Mouse (Mus musculus): Measurements from ENCODE around the gene Gipc2. TPM values are rescaled to one million over a fixed set of nuclear protein-coding genes. Genes with fewer than 3 reads are reported as not detected.

The Gipc2 gene
- polyA plus RNA-seq, 1 experiment from 2014 or later: 3.1 TPM

DNA sequence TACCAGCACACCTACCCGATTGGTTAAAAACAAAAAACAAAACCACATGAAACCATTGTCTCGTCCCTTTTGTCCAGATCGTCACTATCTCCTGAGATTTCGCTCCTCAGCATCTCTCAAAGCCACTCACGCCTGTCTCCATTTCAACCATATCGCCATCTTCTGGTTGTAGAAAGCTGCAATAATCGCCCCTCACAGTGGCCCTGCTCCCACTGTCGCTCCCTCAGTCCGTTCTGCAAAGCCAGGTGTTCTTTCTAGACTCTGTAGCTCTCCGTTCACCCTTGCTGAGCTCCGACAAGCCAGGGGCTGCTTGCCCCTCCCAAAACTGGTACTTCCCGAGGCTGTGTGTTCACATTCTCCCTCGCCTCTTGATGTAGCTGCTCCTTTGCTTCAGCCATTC lies 99.3 kb downstream of the Gipc2 start:
- ATAC-seq (peak; percentile 58), DNase-seq (ENCODE audit: low spot score) (peak; percentile 51)
- 35% methylated on average over 13 of the region's 13 CpGs for WGBS
- no peaks in the 10 kb centered on the region for H3K36me3 ChIP-seq (ENCODE audit: control insufficient read depth, insufficient read depth, low read length)
- H3K9ac ChIP-seq (ENCODE audit: low read length): no peak overlapping the region
- H3K4me2 ChIP-seq (ENCODE audit: low read length): peak overlapping the region; percentile 16
- no peak overlapping the region for H3K4me3 ChIP-seq (ENCODE audit: low read depth, low read length)
- H3K27ac ChIP-seq (ENCODE audit: low read depth, low read length): no peak overlapping the region
- H3K4me1 ChIP-seq (ENCODE audit: control insufficient read depth, insufficient read depth, low read length): no peaks in the 10 kb centered on the region
- H3K9me3 ChIP-seq (replicated peaks; ENCODE audit: control insufficient read depth, low read length): no peaks in the 10 kb centered on the region
- H3K27me3 ChIP-seq (replicated peaks; ENCODE audit: control insufficient read depth, insufficient read depth, low read length): no peaks in the 10 kb centered on the region

DNA sequence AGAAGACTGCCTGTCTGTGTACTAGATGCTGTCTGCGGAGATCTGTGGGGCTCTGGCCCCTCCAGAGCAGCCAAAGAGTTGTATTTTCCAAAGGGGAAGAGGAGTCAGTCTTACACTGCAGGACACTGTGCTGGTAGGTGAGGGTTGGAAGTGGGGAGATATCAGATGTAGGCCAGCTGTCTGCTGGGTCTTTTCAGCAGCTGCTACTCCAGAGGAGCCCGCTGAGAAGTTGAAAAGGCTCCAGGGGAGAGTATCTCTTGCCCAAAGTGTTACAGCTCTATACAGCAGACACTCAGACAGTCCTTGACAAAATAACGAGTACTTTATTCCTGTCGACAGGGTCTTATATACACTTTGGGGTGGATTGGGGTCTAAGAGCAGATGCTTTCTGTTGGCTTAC lies 100.2 kb downstream of the Gipc2 start:
- no peak for DNase-seq (ENCODE audit: low spot score)
- 65% methylated on average over 4 of the region's 4 CpGs for WGBS
- no peak overlapping the region for H3K9ac ChIP-seq (ENCODE audit: low read length)
- H3K9me3 ChIP-seq (replicated peaks; ENCODE audit: control insufficient read depth, low read length): no peaks in the 10 kb centered on the region
- no peaks in the 10 kb centered on the region for H3K4me1 ChIP-seq (ENCODE audit: control insufficient read depth, insufficient read depth, low read length)
- H3K4me3 ChIP-seq (ENCODE audit: low read depth, low read length): no peak overlapping the region
- H3K27me3 ChIP-seq (replicated peaks; ENCODE audit: control insufficient read depth, insufficient read depth, low read length): no peaks in the 10 kb centered on the region
- no peaks in the 10 kb centered on the region for H3K36me3 ChIP-seq (ENCODE audit: control insufficient read depth, insufficient read depth, low read length)
- H3K27ac ChIP-seq (ENCODE audit: low read depth, low read length): no peak overlapping the region
- no peak overlapping the region for H3K4me2 ChIP-seq (ENCODE audit: low read length)
- ATAC-seq: no peak

DNA sequence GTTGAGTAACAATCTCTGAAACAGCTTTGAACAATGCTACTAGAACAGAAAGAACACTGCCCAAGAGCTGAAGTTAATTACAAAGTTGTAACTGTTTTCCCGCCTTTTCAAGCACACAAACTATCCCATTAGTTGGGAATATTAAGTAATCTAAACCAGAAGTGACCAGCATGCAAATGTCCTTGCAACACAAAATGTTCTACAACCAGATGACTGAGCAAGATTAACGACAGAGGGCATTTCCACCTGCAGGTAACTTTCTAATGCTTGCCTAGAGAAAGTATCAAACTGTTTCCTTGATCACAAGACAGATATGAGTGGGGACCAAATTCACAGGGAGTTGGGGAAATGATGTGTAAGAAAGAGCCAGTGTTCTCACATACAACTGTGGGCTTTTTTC lies 101.9 kb downstream of the Gipc2 start:
- no peak for ATAC-seq

GRCm38 (mm10) chr3:152062806-152063205 lies 103.2 kb downstream of the Gipc2 start:
- Histone ChIP-seq H3K9ac (ENCODE audit: low read length) (no peak overlapping the region), H3K4me3 (ENCODE audit: low read depth, low read length) (no peak overlapping the region), H3K27me3 (replicated peaks; ENCODE audit: control insufficient read depth, insufficient read depth, low read length) (no peaks in the 10 kb centered on the region), H3K27ac (ENCODE audit: low read depth, low read length) (no peak overlapping the region), H3K4me1 (ENCODE audit: control insufficient read depth, insufficient read depth, low read length) (no peaks in the 10 kb centered on the region), H3K36me3 (ENCODE audit: control insufficient read depth, insufficient read depth, low read length) (no peaks in the 10 kb centered on the region), H3K9me3 (replicated peaks; ENCODE audit: control insufficient read depth, low read length) (no peaks in the 10 kb centered on the region), H3K4me2 (ENCODE audit: low read length) (no peak overlapping the region)
- DNase-seq (ENCODE audit: low spot score): no peak
- WGBS: 49% methylated on average over 3 of the region's 3 CpGs
- no peak for ATAC-seq

More for the DNA sequence above, 101.9 kb downstream of the Gipc2 start:
- Histone ChIP-seq H3K9me3 (replicated peaks; ENCODE audit: control insufficient read depth, low read length) (no peaks in the 10 kb centered on the region), H3K36me3 (ENCODE audit: control insufficient read depth, insufficient read depth, low read length) (no peaks in the 10 kb centered on the region), H3K4me3 (ENCODE audit: low read depth, low read length) (no peak overlapping the region), H3K4me1 (ENCODE audit: control insufficient read depth, insufficient read depth, low read length) (no peaks in the 10 kb centered on the region), H3K9ac (ENCODE audit: low read length) (no peak overlapping the region), H3K4me2 (ENCODE audit: low read length) (no peak overlapping the region), H3K27ac (ENCODE audit: low read depth, low read length) (no peak overlapping the region), H3K27me3 (replicated peaks; ENCODE audit: control insufficient read depth, insufficient read depth, low read length) (no peaks in the 10 kb centered on the region)
- no peak for DNase-seq (ENCODE audit: low spot score)
- WGBS: 71% methylated on average over 2 of the region's 2 CpGs

DNA sequence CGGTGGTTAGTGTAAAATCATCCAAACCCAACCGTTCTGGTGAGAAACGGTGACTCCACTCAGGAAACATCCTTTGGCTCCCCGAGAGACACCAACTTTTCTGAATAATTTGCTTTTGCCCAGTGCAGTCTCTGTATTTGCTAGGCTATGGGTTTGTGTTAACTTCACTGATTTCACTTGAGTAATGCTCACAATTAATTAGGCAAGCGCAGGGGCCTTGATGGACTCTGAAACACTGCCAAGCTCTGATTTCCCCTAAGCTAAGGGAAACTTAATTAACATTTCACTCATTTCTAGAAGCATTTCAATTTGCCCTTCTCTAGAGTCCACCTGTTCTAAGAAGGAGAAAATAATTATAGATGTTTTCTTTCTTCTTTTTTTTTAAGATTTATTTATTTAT lies 104.9 kb downstream of the Gipc2 start:
- H3K27ac ChIP-seq (ENCODE audit: low read depth, low read length): no peak overlapping the region
- H3K4me1 ChIP-seq (ENCODE audit: control insufficient read depth, insufficient read depth, low read length): no peaks in the 10 kb centered on the region
- no peaks in the 10 kb centered on the region for H3K27me3 ChIP-seq (replicated peaks; ENCODE audit: control insufficient read depth, insufficient read depth, low read length)
- H3K4me3 ChIP-seq (ENCODE audit: low read depth, low read length): no peak overlapping the region
- no peak overlapping the region for H3K4me2 ChIP-seq (ENCODE audit: low read length)
- peak; percentile 73 for DNase-seq (ENCODE audit: low spot score)
- no peak overlapping the region for H3K9ac ChIP-seq (ENCODE audit: low read length)
- WGBS: 54% methylated on average over 5 of the region's 5 CpGs
- ATAC-seq: peak; percentile 54
- H3K36me3 ChIP-seq (ENCODE audit: control insufficient read depth, insufficient read depth, low read length): no peaks in the 10 kb centered on the region
- H3K9me3 ChIP-seq (replicated peaks; ENCODE audit: control insufficient read depth, low read length): no peaks in the 10 kb centered on the region

- WGBS: 90% methylated on average over 2 of the region's 2 CpGs
- H3K27me3 ChIP-seq (replicated peaks; ENCODE audit: control insufficient read depth, insufficient read depth, low read length): no peaks in the 10 kb centered on the region
- ATAC-seq: no peak
Observed at GRCm38 (mm10) chr3:152058235-152058634, 107.8 kb downstream of the Gipc2 start.

DNA sequence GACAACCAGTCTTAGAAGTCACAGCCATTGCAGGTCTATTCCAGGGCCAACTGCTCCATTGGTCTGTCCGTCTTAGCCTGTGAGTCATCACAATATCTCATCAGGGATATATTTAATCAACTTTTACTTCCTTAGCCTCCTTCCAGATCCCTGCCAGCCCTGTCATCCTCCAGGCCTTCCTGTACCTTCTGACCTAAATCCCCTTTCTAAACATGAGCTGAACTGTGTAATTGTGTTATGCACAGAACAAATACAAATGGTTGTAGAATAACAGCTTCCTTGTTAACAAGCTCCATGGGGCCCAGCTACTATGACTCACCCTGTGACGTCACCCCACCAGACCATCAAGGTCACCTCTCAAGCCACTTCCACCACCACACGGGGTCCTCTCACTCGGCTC lies 111.8 kb downstream of the Gipc2 start:
- Histone ChIP-seq H3K4me3 (ENCODE audit: low read depth, low read length) (no peak overlapping the region), H3K27ac (ENCODE audit: low read depth, low read length) (no peak overlapping the region), H3K9ac (ENCODE audit: low read length) (no peak overlapping the region), H3K27me3 (replicated peaks; ENCODE audit: control insufficient read depth, insufficient read depth, low read length) (no peaks in the 10 kb centered on the region), H3K36me3 (ENCODE audit: control insufficient read depth, insufficient read depth, low read length) (no peaks in the 10 kb centered on the region), H3K4me1 (ENCODE audit: control insufficient read depth, insufficient read depth, low read length) (no peaks in the 10 kb centered on the region), H3K4me2 (ENCODE audit: low read length) (no peak overlapping the region), H3K9me3 (replicated peaks; ENCODE audit: control insufficient read depth, low read length) (no peaks in the 10 kb centered on the region)
- no peak for DNase-seq (ENCODE audit: low spot score)
- 43% methylated on average over 4 of the region's 4 CpGs for WGBS
- no peak for ATAC-seq

More at GRCm38 (mm10) chr3:152058235-152058634, 107.8 kb downstream of the Gipc2 start:
- no peak overlapping the region for H3K9ac ChIP-seq (ENCODE audit: low read length)
- H3K27ac ChIP-seq (ENCODE audit: low read depth, low read length): no peak overlapping the region
- H3K4me2 ChIP-seq (ENCODE audit: low read length): no peak overlapping the region
- no peaks in the 10 kb centered on the region for H3K4me1 ChIP-seq (ENCODE audit: control insufficient read depth, insufficient read depth, low read length)
- no peak overlapping the region for H3K4me3 ChIP-seq (ENCODE audit: low read depth, low read length)
- no peaks in the 10 kb centered on the region for H3K9me3 ChIP-seq (replicated peaks; ENCODE audit: control insufficient read depth, low read length)
- H3K36me3 ChIP-seq (ENCODE audit: control insufficient read depth, insufficient read depth, low read length): no peaks in the 10 kb centered on the region
- no peak for DNase-seq (ENCODE audit: low spot score)

GRCm38 (mm10) chr3:152051959-152052358 lies 114.1 kb downstream of the Gipc2 start:
- DNase-seq (ENCODE audit: low spot score) (no peak), ATAC-seq (no peak)
- no peak overlapping the region for H3K9ac ChIP-seq (ENCODE audit: low read length)
- no peaks in the 10 kb centered on the region for H3K36me3 ChIP-seq (ENCODE audit: control insufficient read depth, insufficient read depth, low read length)
- H3K27me3 ChIP-seq (replicated peaks; ENCODE audit: control insufficient read depth, insufficient read depth, low read length): no peaks in the 10 kb centered on the region
- H3K4me1 ChIP-seq (ENCODE audit: control insufficient read depth, insufficient read depth, low read length): no peaks in the 10 kb centered on the region
- no peaks in the 10 kb centered on the region for H3K9me3 ChIP-seq (replicated peaks; ENCODE audit: control insufficient read depth, low read length)
- no peak overlapping the region for H3K4me3 ChIP-seq (ENCODE audit: low read depth, low read length)
- 92% methylated on average over 2 of the region's 2 CpGs for WGBS
- H3K27ac ChIP-seq (ENCODE audit: low read depth, low read length): no peak overlapping the region
- H3K4me2 ChIP-seq (ENCODE audit: low read length): no peak overlapping the region

- DNase-seq (ENCODE audit: low spot score): no peak
- Histone ChIP-seq H3K4me2 (ENCODE audit: low read length) (no peak overlapping the region), H3K4me3 (ENCODE audit: low read depth, low read length) (no peak overlapping the region), H3K9ac (ENCODE audit: low read length) (no peak overlapping the region), H3K27ac (ENCODE audit: low read depth, low read length) (no peak overlapping the region), H3K4me1 (ENCODE audit: control insufficient read depth, insufficient read depth, low read length) (no peaks in the 10 kb centered on the region), H3K9me3 (replicated peaks; ENCODE audit: control insufficient read depth, low read length) (no peaks in the 10 kb centered on the region), H3K36me3 (ENCODE audit: control insufficient read depth, insufficient read depth, low read length) (no peaks in the 10 kb centered on the region), H3K27me3 (replicated peaks; ENCODE audit: control insufficient read depth, insufficient read depth, low read length) (no peaks in the 10 kb centered on the region)
- ATAC-seq: no peak
Observed at GRCm38 (mm10) chr3:152047914-152048313, 118.1 kb downstream of the Gipc2 start.

Measured in forebrain, embryonic 14.5 days (tissue).